Mouse (Mus musculus) gonadal fat pad, adult 2 months (tissue): ENCODE measurements around the gene Nupr1. TPM values are rescaled to one million over a fixed set of nuclear protein-coding genes. Genes with fewer than 3 reads are reported as not detected.

Experiments used
- DNase-seq: peaks from one replicate; pipeline ENCODE4 v3.0.0-alpha.2; 2012; ENCODE audit warnings: low read depth
- polyA plus RNA-seq: library from polyadenylated mRNA; depleted of rRNA; stranded (reverse); fragments of >200 nt; gene quantifications from 2 replicates; pipeline ENCODE4 v1.2.3, GENCODE M21; 2012; rRNA removed

Nupr1 gene
- polyA plus RNA-seq, 1 experiment = 55.5 TPM

GRCm38 (mm10) chr7:126598919-126599318 is 31.7 kb downstream of the Nupr1 start:
- no peak for DNase-seq

GRCm38 (mm10) chr7:126596414-126596813 is 34.2 kb downstream of the Nupr1 start:
- no peak for DNase-seq

DNA sequence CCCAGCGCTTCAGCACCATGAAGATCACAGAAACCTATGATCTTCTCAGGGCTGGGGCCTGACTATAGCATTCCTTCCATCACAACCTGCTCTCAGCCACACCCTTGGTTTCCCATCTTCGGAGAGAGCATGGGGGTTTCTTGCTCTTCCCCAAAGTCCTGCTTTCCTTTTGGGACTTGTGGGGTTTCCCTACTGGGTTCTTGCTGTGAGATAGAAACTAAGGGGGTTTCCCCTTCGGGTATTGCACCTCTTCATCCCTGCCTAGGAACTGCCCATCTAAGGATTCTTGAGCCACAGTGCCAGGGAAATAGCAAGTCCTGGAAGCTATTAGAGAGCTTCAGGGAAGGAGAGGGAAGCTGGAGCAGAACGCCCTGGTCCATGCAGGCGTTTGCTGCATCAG is 34.8 kb downstream of the Nupr1 start:
- DNase-seq = no peak

DNA sequence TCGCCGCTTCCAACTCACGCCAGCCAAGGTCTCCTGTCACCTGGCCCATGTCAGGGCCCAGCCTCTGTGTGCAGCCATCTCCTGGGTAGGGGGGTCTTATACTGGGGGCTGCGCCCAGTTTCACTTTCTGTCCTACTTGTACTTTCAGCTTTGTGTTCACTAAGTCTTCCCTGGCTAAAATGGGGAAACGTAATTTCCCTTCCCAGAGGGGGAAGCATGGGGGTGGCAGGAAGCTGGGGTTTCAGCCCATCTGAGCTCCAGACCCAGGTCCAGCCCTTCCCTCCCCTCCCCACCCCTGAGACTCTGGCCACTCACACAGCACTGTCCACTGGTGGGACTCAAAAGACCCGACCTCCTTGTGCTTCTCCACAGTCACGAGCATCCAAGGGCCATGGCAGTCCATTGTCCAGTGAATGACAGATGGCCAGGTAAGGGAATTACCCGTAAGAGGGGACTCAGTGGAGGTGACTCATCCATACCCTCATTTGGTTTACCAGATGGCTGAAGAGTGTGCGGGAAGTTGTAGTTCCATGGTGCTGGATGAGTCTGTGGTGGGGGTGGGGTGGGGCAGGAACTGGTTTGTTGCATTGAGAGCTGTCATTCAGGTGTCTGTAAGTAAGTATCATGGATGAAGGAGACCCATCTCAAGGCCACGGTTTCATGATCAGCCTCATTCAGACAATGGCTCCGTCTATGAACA is 35.6 kb downstream of the Nupr1 start, which contains the start of gene Il27:
Gene Il27 (minus strand): TSS at position 80 of the 700 bp plus-strand sequence.
- no peak for DNase-seq

- DNase-seq = no peak
These were observed 42.9 kb downstream of the Nupr1 start for GRCm38 (mm10) chr7:126587779-126588178.

DNA sequence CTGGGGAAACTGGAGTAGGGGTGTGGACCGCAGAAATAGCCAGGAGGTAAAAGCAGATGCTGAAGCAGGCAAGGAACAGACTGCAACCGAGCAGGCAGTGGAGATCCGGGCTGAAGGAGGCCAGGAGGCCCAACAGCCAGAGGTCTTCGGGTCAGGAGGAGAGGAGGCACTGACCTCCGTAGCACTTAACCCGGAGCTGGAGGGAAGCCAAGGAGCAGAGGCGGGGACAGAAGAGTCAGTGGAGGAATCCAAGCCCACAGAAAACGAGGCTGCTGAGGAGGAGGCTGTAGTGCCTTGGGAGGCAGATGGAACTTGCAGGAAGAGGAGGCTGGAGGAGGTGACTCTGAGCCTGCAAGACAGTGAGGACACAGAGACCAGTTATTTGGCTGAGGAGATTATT is 43.8 kb downstream of the Nupr1 start:
- DNase-seq = no peak

DNA sequence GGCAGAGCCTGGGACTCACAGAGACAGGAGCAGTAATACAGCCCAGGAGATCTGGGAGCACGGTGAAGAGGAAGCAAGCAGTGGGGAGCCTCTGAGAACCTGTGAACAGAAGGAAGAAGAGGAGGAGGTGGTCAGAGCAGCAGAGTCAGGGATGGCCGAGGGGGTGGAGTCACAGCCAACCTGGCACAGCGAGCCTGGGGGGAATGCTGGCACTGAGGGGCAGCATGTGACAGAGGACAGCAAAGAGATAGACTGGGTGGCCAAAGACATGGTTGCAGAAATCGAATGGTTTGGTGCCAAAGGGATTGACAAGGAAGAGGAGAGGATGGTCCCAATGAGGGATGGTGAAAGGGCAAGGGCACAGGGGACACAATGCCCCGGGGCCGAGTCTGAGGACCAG is 44.9 kb downstream of the Nupr1 start, which contains the start of gene Cln3:
Gene Cln3 (minus strand): TSS at position 101 of the 400 bp plus-strand sequence.
- DNase-seq = no peak

DNA sequence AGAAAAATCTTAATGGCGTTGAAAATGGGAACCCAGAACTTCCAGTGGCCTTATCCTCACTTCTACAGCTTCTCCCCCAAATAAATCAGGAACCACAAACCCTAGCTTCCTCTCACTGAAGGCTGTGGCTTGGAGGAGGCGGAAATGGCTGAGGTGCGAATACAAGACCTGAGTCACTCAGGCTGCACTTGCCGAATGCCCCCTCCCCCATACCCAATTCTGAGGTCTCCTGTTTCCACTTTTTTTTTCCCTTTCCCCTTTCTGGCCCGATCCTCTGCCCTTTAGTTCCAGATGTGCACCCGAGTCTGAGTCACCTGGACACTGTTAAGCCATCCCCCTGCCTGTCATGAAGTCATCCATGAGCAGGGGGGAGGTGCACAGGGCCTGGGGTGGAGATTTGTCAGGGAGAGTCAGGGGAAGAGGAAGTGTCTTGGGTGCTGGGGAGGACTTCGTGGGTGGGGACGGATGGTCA is 46.1 kb downstream of the Nupr1 start, which contains the start of gene Apobr:
Gene Apobr (plus strand): TSS at position 437 of the 472 bp plus-strand sequence.
- DNase-seq = no peak

- no peak for DNase-seq
These were observed 46.9 kb downstream of the Nupr1 start for GRCm38 (mm10) chr7:126583761-126584160.

- DNase-seq = no peak
These were observed 47.4 kb downstream of the Nupr1 start for GRCm38 (mm10) chr7:126583251-126583709.

DNA sequence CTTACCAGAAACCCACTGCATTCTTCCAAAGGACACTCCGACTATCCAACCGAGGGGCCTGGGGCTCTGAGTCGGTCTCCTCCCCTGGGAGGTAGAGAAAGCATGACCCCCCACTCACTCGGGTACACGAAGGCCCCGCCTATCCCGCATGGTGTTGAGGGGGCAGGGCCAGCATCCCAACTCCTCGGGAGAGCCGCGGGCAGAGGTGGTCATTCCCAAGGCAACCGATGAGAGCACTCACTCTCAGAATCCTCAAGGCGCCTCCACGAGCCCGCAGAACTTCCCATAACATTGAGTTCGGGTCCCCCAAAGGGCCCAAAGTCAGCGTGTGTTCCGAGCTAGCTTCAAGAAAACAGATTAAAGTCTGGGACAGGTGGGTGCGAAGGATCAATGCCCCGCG is 47.9 kb downstream of the Nupr1 start:
- DNase-seq = no peak

- no peak for DNase-seq
These were observed 49.0 kb downstream of the Nupr1 start for GRCm38 (mm10) chr7:126581661-126582060.

DNA sequence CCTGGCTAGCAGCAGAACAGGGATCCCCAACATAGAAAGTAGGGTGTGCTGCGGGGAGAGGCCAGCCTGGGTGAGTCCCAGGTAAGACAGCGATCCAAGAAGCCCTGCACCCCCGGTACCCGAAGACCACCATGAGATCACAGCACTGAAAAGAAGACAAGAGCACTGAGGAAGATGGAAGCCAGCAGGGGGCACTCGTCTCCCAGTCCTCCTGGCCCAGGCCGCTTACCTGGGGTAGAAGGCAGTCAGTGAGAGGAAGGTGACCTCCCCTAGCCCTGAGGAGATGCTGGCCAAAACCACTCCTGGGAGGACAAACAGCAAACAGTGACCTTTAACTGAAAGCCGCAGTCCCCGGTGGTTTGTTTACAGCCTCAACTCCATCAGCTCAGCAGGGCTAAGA is 51.5 kb downstream of the Nupr1 start:
- no peak for DNase-seq

DNA sequence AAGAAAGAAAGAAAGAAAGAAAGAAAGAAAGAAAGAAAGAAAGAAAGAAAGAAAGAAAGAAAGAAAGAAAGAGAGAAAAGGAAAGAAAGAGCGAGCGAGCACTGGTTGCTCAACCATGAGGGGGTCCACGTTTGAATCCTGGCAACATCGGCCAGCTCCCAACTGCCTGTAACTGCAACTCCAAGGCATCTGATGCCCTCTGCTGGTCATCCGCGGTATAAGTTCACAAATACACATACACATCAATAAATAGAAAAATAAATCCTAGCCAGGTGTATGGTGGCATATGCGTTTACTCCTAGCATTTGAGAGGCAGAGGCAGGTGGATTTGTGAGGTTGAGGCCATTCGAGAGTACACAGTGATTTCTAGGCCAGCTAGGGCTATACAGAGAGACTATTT is 53.7 kb downstream of the Nupr1 start:
- no peak for DNase-seq

Other genes starting within 250 kb of the Nupr1 start
- 4.7 and 6.4 TPM in 2 replicates for gene Nfatc2ip, start 234.1 kb downstream of the Nupr1 start, polyA plus RNA-seq
- gene Cd19, start 216.0 kb downstream of the Nupr1 start, polyA plus RNA-seq = 0.95 and 1.2 TPM in 2 replicates
- gene Rabep2, start 202.1 kb downstream of the Nupr1 start, polyA plus RNA-seq = 26.0 and 28.2 TPM in 2 replicates
- 1.7 and 8.0 TPM in 2 replicates for gene Atp2a1, start 167.8 kb downstream of the Nupr1 start, polyA plus RNA-seq
- 40.5 and 48.0 TPM in 2 replicates for gene Sh2b1, start 155.4 kb downstream of the Nupr1 start, polyA plus RNA-seq
- 92.1 and 92.3 TPM in 2 replicates for gene Tufm, start 143.5 kb downstream of the Nupr1 start, polyA plus RNA-seq
- gene Atxn2l, start 127.4 kb downstream of the Nupr1 start, polyA plus RNA-seq = 82.8 and 104 TPM in 2 replicates
- 111 and 114 TPM in 2 replicates for gene Eif3c, start 64.5 kb downstream of the Nupr1 start, polyA plus RNA-seq
- 22.4 and 30.5 TPM in 2 replicates for gene Apobr, start 45.9 kb downstream of the Nupr1 start, polyA plus RNA-seq
- gene Cln3, start 45.0 kb downstream of the Nupr1 start, polyA plus RNA-seq = 76.8 and 98.2 TPM in 2 replicates
- 0.13 TPM in 1 of 2 replicates, not detected in the other for gene Il27, start 35.9 kb downstream of the Nupr1 start, polyA plus RNA-seq
- gene Sgf29, start 18.4 kb upstream of the Nupr1 start, polyA plus RNA-seq = 25.4 and 48.2 TPM in 2 replicates
- gene Sult1a1, start 45.6 kb upstream of the Nupr1 start, polyA plus RNA-seq = 107 and 126 TPM in 2 replicates
- gene Bola2, start 64.5 kb upstream of the Nupr1 start, polyA plus RNA-seq = 70.6 and 75.0 TPM in 2 replicates
- gene Slx1b, start 64.9 kb upstream of the Nupr1 start, polyA plus RNA-seq = 24.2 and 26.3 TPM in 2 replicates
- 38.2 and 61.2 TPM in 2 replicates for gene Coro1a, start 76.9 kb upstream of the Nupr1 start, polyA plus RNA-seq
- gene Mapk3, start 128.7 kb upstream of the Nupr1 start, polyA plus RNA-seq = 146 and 169 TPM in 2 replicates
- 7.6 and 51.9 TPM in 2 replicates for gene Gdpd3, start 135.5 kb upstream of the Nupr1 start, polyA plus RNA-seq
- gene Ypel3, start 146.1 kb upstream of the Nupr1 start, polyA plus RNA-seq = 212 and 269 TPM in 2 replicates
- 1.9 and 2.1 TPM in 2 replicates for gene Tbx6, start 150.6 kb upstream of the Nupr1 start, polyA plus RNA-seq
- 129 and 161 TPM in 2 replicates for gene Ppp4c, start 161.6 kb upstream of the Nupr1 start, polyA plus RNA-seq
- gene Fam57b, start 166.8 kb upstream of the Nupr1 start, polyA plus RNA-seq = 11.8 and 27.3 TPM in 2 replicates
- not detected in 2 replicates for gene 4930451I11Rik, start 200.8 kb upstream of the Nupr1 start, polyA plus RNA-seq
- gene Doc2a, start 216.6 kb upstream of the Nupr1 start, polyA plus RNA-seq = 0.13 TPM in 1 of 2 replicates, not detected in the other
- 3.2 and 6.0 TPM in 2 replicates for gene Hirip3, start 231.1 kb upstream of the Nupr1 start, polyA plus RNA-seq
- gene Ino80e, start 231.5 kb upstream of the Nupr1 start, polyA plus RNA-seq = 33.7 and 39.6 TPM in 2 replicates